Mouse (Mus musculus): Measurements from ENCODE around the gene Sirt7. TPM values are rescaled to one million over a fixed set of nuclear protein-coding genes. Genes with fewer than 3 reads are reported as not detected.

The Sirt7 gene
- polyA plus RNA-seq, 1 experiment from 2014 or later, result 36.6 TPM

DNA sequence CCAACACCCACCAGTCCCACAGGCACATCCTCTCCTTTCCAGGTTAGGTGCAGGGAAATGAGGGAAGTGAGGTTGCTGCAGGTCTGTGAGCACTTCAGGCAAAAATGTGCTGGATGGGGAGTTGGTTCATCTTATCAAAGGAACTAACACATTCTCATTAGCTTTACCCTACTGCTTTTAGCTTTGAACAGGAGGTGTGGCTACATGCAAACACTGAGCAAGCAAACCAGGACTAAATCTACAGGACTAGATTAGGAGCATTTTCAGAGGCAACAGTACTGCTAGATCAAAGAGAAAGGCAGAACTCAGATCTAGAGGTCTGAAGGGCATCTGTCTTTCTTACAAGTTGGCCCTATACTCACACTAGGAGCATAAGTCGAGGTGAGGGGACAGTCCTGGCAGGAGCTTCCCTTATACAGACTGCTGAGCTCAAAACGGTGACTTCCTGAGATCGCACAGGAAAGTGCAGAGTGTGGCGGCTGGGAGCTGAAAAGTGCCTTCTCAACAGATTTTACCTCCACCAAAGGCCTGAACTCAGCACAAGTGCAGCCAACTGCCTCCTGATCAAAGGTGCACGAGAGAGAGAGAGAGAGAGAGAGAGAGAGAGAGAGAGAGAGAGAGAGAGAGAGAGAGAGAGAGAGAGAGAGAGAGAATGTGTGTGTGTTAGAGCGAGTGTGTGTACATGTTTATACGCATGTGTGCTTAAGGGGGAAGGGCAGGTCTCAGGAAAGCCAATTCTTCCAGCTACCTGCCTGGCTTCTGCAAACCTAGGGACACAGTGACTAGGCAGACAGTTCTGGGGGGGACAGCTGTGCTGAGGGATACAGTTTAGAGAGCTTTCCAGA lies 6.1 kb upstream of the Sirt7 start:
- WGBS, result 22% methylated on average over 7 of the region's 7 CpGs
- Histone ChIP-seq H3K36me3 (ENCODE audit: control insufficient read depth, insufficient read depth, low read length) (peaks cover 5% of the 10 kb centered on the region; the same call in 1 of the 2 replicates), H3K4me2 (ENCODE audit: low read depth, low read length) (peak overlapping the region; percentile 82), H3K27ac (ENCODE audit: low read length) (peak overlapping the region; percentile 96), H3K27me3 (ENCODE audit: control insufficient read depth, insufficient read depth, low read length) (no peaks in the 10 kb centered on the region), H3K4me1 (ENCODE audit: control insufficient read depth, insufficient read depth, low read length) (peaks cover 39% of the 10 kb centered on the region), H3K4me3 (replicated peaks; ENCODE audit: low read length) (peak overlapping the region; percentile 91), H3K9ac (ENCODE audit: low read length) (peak overlapping the region; percentile 99), H3K9me3 (replicated peaks; ENCODE audit: control insufficient read depth, low read length) (no peaks in the 10 kb centered on the region)
- no peak for ATAC-seq (ENCODE audit: insufficient read depth, low FRiP score)

DNA sequence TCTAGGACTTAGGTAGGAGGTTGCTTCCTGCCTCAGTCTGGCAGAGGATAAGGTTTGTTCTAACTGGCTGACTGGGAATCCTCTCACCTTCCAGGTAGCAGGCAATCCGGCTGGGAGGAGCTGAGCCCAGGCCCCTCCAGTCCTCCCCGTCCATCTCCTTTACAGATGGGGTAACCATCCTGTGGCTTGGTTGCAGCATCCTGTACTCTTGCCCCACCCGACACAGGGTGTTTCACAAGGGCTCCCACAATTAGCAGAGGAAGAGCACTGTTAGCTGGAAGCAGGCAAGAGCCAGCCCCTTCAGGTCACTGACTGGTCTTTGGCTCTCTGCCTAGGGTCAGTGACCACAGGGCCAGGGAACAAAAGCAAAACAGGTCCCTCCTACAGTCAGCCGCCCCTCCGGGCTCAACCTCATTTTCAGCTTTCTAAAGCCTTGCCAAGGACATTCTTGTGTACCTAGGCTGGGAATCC lies 5.4 kb upstream of the Sirt7 start:
- Histone ChIP-seq H3K9me3 (replicated peaks; ENCODE audit: control insufficient read depth, low read length) (no peaks in the 10 kb centered on the region), H3K9ac (ENCODE audit: low read length) (peak overlapping the region; percentile 67), H3K36me3 (ENCODE audit: control insufficient read depth, insufficient read depth, low read length) (peaks cover 5% of the 10 kb centered on the region; the same call in 1 of the 2 replicates), H3K4me1 (ENCODE audit: control insufficient read depth, insufficient read depth, low read length) (peaks cover 40% of the 10 kb centered on the region), H3K4me2 (ENCODE audit: low read depth, low read length) (peak overlapping the region; percentile 42), H3K4me3 (replicated peaks; ENCODE audit: low read length) (peak overlapping the region; percentile 32), H3K27ac (ENCODE audit: low read length) (peak overlapping the region; percentile 96), H3K27me3 (ENCODE audit: control insufficient read depth, insufficient read depth, low read length) (no peaks in the 10 kb centered on the region)
- ATAC-seq (ENCODE audit: insufficient read depth, low FRiP score), result no peak
- WGBS, result 38% methylated on average over 5 of the region's 5 CpGs

DNA sequence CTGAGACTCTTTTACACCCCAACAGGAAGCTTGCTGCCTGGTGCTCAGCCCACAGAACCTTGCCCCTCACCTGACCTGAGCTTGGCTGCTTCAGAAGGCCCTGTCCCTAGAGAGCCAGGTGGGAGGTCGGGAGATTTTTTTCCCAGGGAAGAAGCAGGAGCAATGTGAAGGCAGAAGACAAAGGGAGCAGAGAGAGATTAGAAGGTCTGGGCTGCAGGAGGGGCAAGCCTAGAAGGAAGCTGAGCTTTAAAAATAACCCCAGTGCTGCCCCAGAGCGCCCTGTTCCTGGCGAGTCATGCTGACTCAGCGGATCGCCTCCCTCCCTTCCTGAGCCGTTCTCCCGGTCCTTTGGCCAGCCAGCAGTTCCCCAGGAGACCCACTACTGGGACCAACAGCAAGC lies 4.9 kb upstream of the Sirt7 start:
- peak overlapping the region; percentile 96 for H3K27ac ChIP-seq (ENCODE audit: low read length)
- H3K36me3 ChIP-seq (ENCODE audit: control insufficient read depth, insufficient read depth, low read length), result peaks cover 5% of the 10 kb centered on the region; the same call in 1 of the 2 replicates
- H3K4me3 ChIP-seq (replicated peaks; ENCODE audit: low read length), result peak overlapping the region; percentile 32
- no peak for ATAC-seq (ENCODE audit: insufficient read depth, low FRiP score)
- no peaks in the 10 kb centered on the region for H3K9me3 ChIP-seq (replicated peaks; ENCODE audit: control insufficient read depth, low read length)
- 34% methylated on average over 7 of the region's 7 CpGs for WGBS
- H3K9ac ChIP-seq (ENCODE audit: low read length), result peak overlapping the region; percentile 67
- peak overlapping the region; percentile 42 for H3K4me2 ChIP-seq (ENCODE audit: low read depth, low read length)
- no peaks in the 10 kb centered on the region for H3K27me3 ChIP-seq (ENCODE audit: control insufficient read depth, insufficient read depth, low read length)
- peaks cover 45% of the 10 kb centered on the region for H3K4me1 ChIP-seq (ENCODE audit: control insufficient read depth, insufficient read depth, low read length)

DNA sequence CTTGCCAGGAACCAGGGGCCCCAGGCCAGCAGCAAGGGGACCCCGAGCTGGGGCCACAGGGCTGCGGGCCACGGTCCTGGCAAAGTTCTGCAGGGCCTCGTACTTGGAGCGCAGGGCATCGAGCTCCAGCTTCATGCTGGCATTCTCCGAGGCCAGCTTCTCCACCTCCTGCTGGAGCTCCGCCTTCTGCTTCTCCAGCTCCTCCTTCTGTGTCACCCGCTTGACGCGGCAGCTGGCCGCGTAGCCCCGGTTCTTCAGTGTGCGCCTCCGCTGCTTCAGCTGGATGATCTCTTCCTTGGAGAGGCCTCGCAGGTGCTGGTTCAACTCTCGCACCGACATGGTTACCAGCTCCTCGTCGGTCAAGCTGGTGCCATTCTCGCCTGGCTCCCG lies 4.3 kb upstream of the Sirt7 start:
- H3K27me3 ChIP-seq (ENCODE audit: control insufficient read depth, insufficient read depth, low read length), result no peaks in the 10 kb centered on the region
- H3K9ac ChIP-seq (ENCODE audit: low read length), result peak overlapping the region; percentile 67
- peaks cover 5% of the 10 kb centered on the region; the same call in 1 of the 2 replicates for H3K36me3 ChIP-seq (ENCODE audit: control insufficient read depth, insufficient read depth, low read length)
- peak overlapping the region; percentile 42 for H3K4me2 ChIP-seq (ENCODE audit: low read depth, low read length)
- H3K27ac ChIP-seq (ENCODE audit: low read length), result peak overlapping the region; percentile 96
- peak overlapping the region; percentile 32 for H3K4me3 ChIP-seq (replicated peaks; ENCODE audit: low read length)
- no peak for ATAC-seq (ENCODE audit: insufficient read depth, low FRiP score)
- H3K9me3 ChIP-seq (replicated peaks; ENCODE audit: control insufficient read depth, low read length), result no peaks in the 10 kb centered on the region
- WGBS, result 71% methylated on average over 23 of the region's 23 CpGs
- peaks cover 45% of the 10 kb centered on the region for H3K4me1 ChIP-seq (ENCODE audit: control insufficient read depth, insufficient read depth, low read length)

DNA sequence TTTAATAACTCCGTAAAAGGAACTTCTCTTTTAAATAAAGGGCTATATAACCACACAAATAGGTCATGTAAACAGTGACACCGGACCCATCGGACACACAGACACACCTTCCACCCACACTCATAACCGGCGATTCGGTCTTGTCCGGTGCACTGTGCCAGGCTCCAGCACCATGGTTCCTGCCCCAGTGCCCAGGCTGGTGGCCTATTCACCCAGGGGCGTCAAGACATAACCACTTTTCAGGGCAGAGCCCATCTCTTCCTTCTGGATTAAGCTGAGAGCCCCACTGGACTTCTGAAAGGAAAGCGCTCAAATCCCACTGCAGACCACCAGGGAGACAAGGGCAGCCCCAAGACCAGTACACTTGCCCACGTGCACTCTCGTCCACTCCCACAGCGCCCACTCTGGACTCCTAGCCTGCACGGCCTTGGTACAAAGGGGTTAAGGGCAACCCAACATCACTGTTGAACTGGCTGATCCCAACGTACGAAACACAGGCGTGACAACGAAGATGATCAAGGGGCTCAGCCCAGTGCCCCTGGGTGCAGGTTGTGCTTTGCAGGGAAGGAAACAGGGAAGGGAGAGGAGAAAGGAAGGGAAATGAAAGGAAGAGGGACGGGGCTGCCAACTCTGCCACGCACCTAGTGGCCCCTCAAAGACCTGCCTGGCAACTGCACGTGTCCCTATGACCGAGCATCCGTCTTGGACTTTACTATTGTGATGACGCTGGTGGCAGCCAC lies 3.7 kb upstream of the Sirt7 start:
- no peaks in the 10 kb centered on the region for H3K9me3 ChIP-seq (replicated peaks; ENCODE audit: control insufficient read depth, low read length)
- H3K27me3 ChIP-seq (ENCODE audit: control insufficient read depth, insufficient read depth, low read length), result no peaks in the 10 kb centered on the region
- peak overlapping the region; percentile 32 for H3K4me3 ChIP-seq (replicated peaks; ENCODE audit: low read length)
- H3K9ac ChIP-seq (ENCODE audit: low read length), result 0 out of 2 replicates have a peak overlapping the region, but pooled peaks have one; percentile 26
- ATAC-seq (ENCODE audit: insufficient read depth, low FRiP score), result no peak
- H3K4me2 ChIP-seq (ENCODE audit: low read depth, low read length), result peak overlapping the region; percentile 42; the same call in 1 of the 2 replicates
- H3K4me1 ChIP-seq (ENCODE audit: control insufficient read depth, insufficient read depth, low read length), result peaks cover 47% of the 10 kb centered on the region
- H3K27ac ChIP-seq (ENCODE audit: low read length), result peak overlapping the region; percentile 96
- peaks cover 5% of the 10 kb centered on the region; the same call in 1 of the 2 replicates for H3K36me3 ChIP-seq (ENCODE audit: control insufficient read depth, insufficient read depth, low read length)
- WGBS, result 90% methylated on average over 23 of the region's 23 CpGs

DNA sequence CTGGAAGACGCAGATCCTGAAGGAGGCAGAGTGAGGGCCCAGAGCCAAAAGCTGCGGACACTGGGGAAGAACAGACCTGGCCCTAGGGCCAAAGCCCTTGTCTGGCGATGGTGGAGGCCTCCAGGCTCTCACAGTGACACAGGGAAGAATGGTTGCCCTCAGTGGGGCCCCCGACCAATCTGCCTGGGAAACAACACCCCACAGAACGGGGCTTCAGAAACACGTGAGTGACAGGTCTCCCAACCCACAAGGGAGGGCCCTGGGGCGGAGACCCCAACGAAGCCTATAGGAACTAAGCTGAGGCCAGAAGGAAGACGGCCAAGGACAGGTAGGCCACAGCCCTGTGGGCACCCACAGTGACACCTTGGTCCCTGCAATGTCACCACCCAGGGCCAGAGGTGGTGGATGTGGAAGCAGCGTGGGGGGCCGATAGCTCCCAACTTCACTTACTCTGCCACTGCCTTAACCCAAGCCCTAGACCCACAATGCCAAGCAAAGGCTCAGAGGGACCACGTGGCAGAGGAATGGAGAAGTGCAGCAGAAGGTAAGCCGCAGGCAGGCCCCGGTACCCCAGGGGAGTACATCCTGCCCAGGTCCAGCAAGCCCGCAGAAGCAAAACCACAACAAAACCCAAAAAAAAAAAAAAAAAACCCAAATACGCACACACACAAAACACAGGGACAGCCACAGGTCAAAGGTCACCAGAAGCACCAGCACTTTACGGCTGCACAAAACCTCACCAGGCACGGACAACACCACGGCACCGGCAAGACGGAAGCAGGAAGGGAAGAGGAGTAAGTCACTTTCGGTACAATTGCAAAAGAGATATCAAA lies 2.6 kb upstream of the Sirt7 start:
- 72% methylated on average over 22 of the region's 22 CpGs for WGBS
- no peak overlapping the region for H3K4me3 ChIP-seq (replicated peaks; ENCODE audit: low read length)
- no peaks in the 10 kb centered on the region for H3K9me3 ChIP-seq (replicated peaks; ENCODE audit: control insufficient read depth, low read length)
- peaks cover 5% of the 10 kb centered on the region; the same call in 1 of the 2 replicates for H3K36me3 ChIP-seq (ENCODE audit: control insufficient read depth, insufficient read depth, low read length)
- H3K4me1 ChIP-seq (ENCODE audit: control insufficient read depth, insufficient read depth, low read length), result peaks cover 48% of the 10 kb centered on the region
- no peak overlapping the region for H3K9ac ChIP-seq (ENCODE audit: low read length)
- ATAC-seq (ENCODE audit: insufficient read depth, low FRiP score), result no peak
- no peak overlapping the region for H3K27ac ChIP-seq (ENCODE audit: low read length)
- H3K27me3 ChIP-seq (ENCODE audit: control insufficient read depth, insufficient read depth, low read length), result no peaks in the 10 kb centered on the region
- H3K4me2 ChIP-seq (ENCODE audit: low read depth, low read length), result no peak overlapping the region

DNA sequence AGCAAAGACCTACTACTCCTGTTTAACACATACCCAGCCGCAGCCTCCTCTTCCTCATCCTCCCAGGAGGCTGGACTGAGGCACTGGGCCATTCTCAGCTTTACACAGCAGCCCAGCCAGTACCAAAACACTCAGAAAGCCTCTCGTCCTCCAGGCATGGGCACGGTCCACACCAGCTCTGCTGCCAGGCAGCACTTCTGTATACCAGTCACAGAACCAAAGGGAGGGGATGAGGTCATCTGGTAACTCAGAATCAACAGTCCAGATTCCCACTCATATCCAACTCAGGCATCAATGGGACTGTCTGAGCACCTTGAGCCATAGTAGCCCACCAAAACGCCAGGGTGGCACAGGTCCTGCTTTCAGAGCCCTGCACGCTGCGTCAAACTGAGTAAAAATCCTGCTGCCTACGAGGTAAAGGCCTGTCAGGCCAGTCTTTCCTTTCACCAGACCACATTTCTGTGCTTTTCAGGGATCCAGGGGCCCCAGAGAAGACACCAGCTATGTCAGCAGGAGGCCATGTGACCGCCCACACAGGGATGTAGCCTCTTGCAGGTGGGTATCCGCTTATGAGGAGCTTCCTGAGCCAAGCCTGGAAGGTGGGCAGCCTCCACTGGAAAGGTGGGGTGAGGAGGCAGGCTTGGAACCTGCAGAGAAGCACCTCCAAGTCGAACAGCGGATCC lies 1.9 kb upstream of the Sirt7 start:
- WGBS, result 90% methylated on average over 11 of the region's 11 CpGs
- ATAC-seq (ENCODE audit: insufficient read depth, low FRiP score), result no peak
- H3K4me3 ChIP-seq (replicated peaks; ENCODE audit: low read length), result no peak overlapping the region
- no peaks in the 10 kb centered on the region for H3K27me3 ChIP-seq (ENCODE audit: control insufficient read depth, insufficient read depth, low read length)
- peaks cover 43% of the 10 kb centered on the region for H3K4me1 ChIP-seq (ENCODE audit: control insufficient read depth, insufficient read depth, low read length)
- no peaks in the 10 kb centered on the region for H3K9me3 ChIP-seq (replicated peaks; ENCODE audit: control insufficient read depth, low read length)
- no peak overlapping the region for H3K27ac ChIP-seq (ENCODE audit: low read length)
- no peak overlapping the region for H3K4me2 ChIP-seq (ENCODE audit: low read depth, low read length)
- H3K36me3 ChIP-seq (ENCODE audit: control insufficient read depth, insufficient read depth, low read length), result peaks cover 5% of the 10 kb centered on the region; the same call in 1 of the 2 replicates
- H3K9ac ChIP-seq (ENCODE audit: low read length), result no peak overlapping the region

DNA sequence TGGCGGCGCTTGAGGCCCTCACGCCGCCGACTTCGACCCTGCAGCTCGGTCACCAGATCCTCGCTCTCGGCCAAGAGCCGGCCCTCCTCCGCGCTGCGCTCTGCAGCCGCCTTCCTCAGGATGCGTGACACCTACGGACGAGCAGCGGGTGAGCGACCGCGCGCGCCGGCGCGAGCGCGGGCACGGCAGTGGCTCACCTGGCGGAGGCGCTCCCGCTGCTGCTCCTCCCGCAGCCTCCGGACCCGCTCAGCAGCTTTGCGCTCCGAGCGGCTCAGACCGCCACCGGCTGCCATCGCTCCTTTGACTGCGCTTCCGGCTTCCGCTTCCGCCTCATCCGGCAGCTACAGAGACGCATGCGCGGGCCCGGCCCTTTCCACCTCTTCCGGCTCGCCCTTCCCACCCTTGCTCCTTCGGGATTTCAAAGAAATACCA lies 344 bp downstream of the Sirt7 start:
- Histone ChIP-seq H3K9me3 (replicated peaks; ENCODE audit: control insufficient read depth, low read length) (no peaks in the 10 kb centered on the region), H3K9ac (ENCODE audit: low read length) (peak overlapping the region; percentile 83), H3K27me3 (ENCODE audit: control insufficient read depth, insufficient read depth, low read length) (no peaks in the 10 kb centered on the region), H3K4me3 (replicated peaks; ENCODE audit: low read length) (peak overlapping the region; percentile 100), H3K4me2 (ENCODE audit: low read depth, low read length) (peak overlapping the region; percentile 90), H3K27ac (ENCODE audit: low read length) (peak overlapping the region; percentile 89), H3K36me3 (ENCODE audit: control insufficient read depth, insufficient read depth, low read length) (peaks cover 13% of the 10 kb centered on the region; the same call in 1 of the 2 replicates), H3K4me1 (ENCODE audit: control insufficient read depth, insufficient read depth, low read length) (peaks cover 21% of the 10 kb centered on the region)
- ATAC-seq (ENCODE audit: insufficient read depth, low FRiP score), result peak; percentile 79
- WGBS, result under 1% methylated on average over 53 of the region's 53 CpGs
